Mouse (Mus musculus) myocyte (in vitro differentiated cells): Measurements from ENCODE around the gene Aasdh.

ENCODE experiments used
- CEBPB ChIP-seq: IDR thresholded peaks from 2 replicates; pipeline ENCODE4 v1.6.1; 2011; ENCODE audit warnings: mild to moderate bottlenecking, moderate library complexity; ENCODE audit not compliant: poor library complexity, insufficient read depth, severe bottlenecking
- E2F4 ChIP-seq: IDR thresholded peaks from one replicate; pipeline ENCODE4 v1.6.1; 2011; ENCODE audit warnings: mild to moderate bottlenecking, control low read depth, moderate library complexity; ENCODE audit not compliant: insufficient read depth
- MAX ChIP-seq: IDR thresholded peaks from one replicate; pipeline ENCODE4 v1.6.1; 2011; ENCODE audit warnings: low read depth, mild to moderate bottlenecking, control low read depth
- MYOD1 ChIP-seq, 3 experiments: IDR thresholded peaks; one replicate each; pipeline ENCODE4 v1.6.1; 2011; ENCODE audit warnings: control low read depth in 2 of 3, low read depth in 2 of 3, mild to moderate bottlenecking in 2 of 3, moderate library complexity in 1 of 3; ENCODE audit not compliant: insufficient read length in 2 of 3, control insufficient read depth in 1 of 3
- MYOG ChIP-seq, 3 experiments: IDR thresholded peaks; one replicate each; pipeline ENCODE4 v1.6.1; 2011; ENCODE audit warnings: control low read depth in 2 of 3, low read depth in 2 of 3, mild to moderate bottlenecking in 2 of 3; ENCODE audit not compliant: insufficient read length in 2 of 3, control insufficient read depth in 1 of 3, insufficient read depth in 1 of 3
- POLR2A ChIP-seq: IDR thresholded peaks from one replicate; pipeline ENCODE4 v1.6.1; 2011; ENCODE audit warnings: low read depth, mild to moderate bottlenecking, control low read depth, moderate library complexity; ENCODE audit not compliant: insufficient read length
- SRF ChIP-seq: IDR thresholded peaks from one replicate; pipeline ENCODE4 v1.6.1; 2011; ENCODE audit warnings: low read depth; ENCODE audit not compliant: control insufficient read depth, insufficient read length
- TCF12 ChIP-seq: IDR thresholded peaks from one replicate; pipeline ENCODE4 v1.6.1; 2011; ENCODE audit warnings: mild to moderate bottlenecking, control low read depth; ENCODE audit not compliant: poor library complexity, insufficient read depth, severe bottlenecking
- TCF3 ChIP-seq: IDR thresholded peaks from one replicate; pipeline ENCODE4 v1.6.1; 2011; ENCODE audit warnings: low read depth, control low read depth; ENCODE audit not compliant: insufficient read length
- USF1 ChIP-seq: IDR thresholded peaks from one replicate; pipeline ENCODE4 v1.6.1; 2011; ENCODE audit warnings: low read depth, mild to moderate bottlenecking, control low read depth, moderate library complexity

GRCm38 (mm10) chr5:76906155-76906499, 813 bp upstream of the Aasdh start:
- TF ChIP-seq MAX = no peak
- no peak for TF ChIP-seq POLR2A
- no peak for TF ChIP-seq CEBPB
- no peak for TF ChIP-seq USF1
- TF ChIP-seq MYOG (IDR thresholded peaks at IDR 0.05; ENCODE audit: control insufficient read depth in 1 of 3, insufficient read depth in 1 of 3, insufficient read length in 2 of 3, low read depth in 2 of 3) = no peak
- TF ChIP-seq SRF = no peak
- TF ChIP-seq TCF12 = no peak
- no peak for TF ChIP-seq E2F4
- no peak for TF ChIP-seq TCF3
- TF ChIP-seq MYOD1 (IDR thresholded peaks at IDR 0.05; ENCODE audit: control insufficient read depth in 1 of 3, insufficient read length in 2 of 3, low read depth in 2 of 3) = no peak
